Mouse (Mus musculus): ENCODE measurements around the gene Ralb. TPM values are rescaled to one million over a fixed set of nuclear protein-coding genes. Genes with fewer than 3 reads are reported as not detected.

Ralb gene
- 145 and 152 TPM in 2 replicates for polyA plus RNA-seq (2015; fragmentation: Nextera tagmentation; extraction: Ambion mirVana)

GRCm38 (mm10) chr1:119504260-119505062, at the start of gene Ralb:
Gene Ralb, minus strand, starts transcription at chr1:119504794.
- H3K4me3 ChIP-seq (ENCODE audit: low read depth, low read length), result peak within 1 kb of the TSS; percentile 62
- ATAC-seq, result peak; percentile 99
- H3K27me3 ChIP-seq (replicated peaks; ENCODE audit: control insufficient read depth, insufficient read depth, low read length), result no peaks in the 10 kb centered on the region
- WGBS, result under 1% methylated on average over 55 of the region's 57 CpGs
- peaks cover 10% of the 10 kb centered on the region; the same call in 1 of the 2 replicates for H3K36me3 ChIP-seq (ENCODE audit: control insufficient read depth, insufficient read depth)
- peak within 1 kb of the TSS; percentile 68 for H3K9ac ChIP-seq (ENCODE audit: low read depth, low read length)
- peak within 1 kb of the TSS; percentile 67 for H3K4me2 ChIP-seq (replicated peaks; ENCODE audit: low read depth)
- 0 out of 2 replicates have a peak, but pooled peaks cover 10% of the 10 kb centered on the region for H3K4me1 ChIP-seq (replicated peaks; ENCODE audit: control insufficient read depth, insufficient read depth, low read length)
- H3K27ac ChIP-seq (ENCODE audit: low read depth, low read length), result peak within 1 kb of the TSS; percentile 89
- TF ChIP-seq CTCF (IDR thresholded peaks at IDR 0.05; ENCODE audit: low read depth), result no peak
- no peaks in the 10 kb centered on the region for H3K9me3 ChIP-seq (ENCODE audit: control insufficient read depth)

GRCm38 (mm10) chr1:119551651-119552050, 47.1 kb upstream of the Ralb start:
- Histone ChIP-seq H3K9ac (ENCODE audit: low read depth, low read length) (no peak overlapping the region), H3K27ac (ENCODE audit: low read depth, low read length) (no peak overlapping the region), H3K4me2 (replicated peaks; ENCODE audit: low read depth) (no peak overlapping the region), H3K27me3 (replicated peaks; ENCODE audit: control insufficient read depth, insufficient read depth, low read length) (no peaks in the 10 kb centered on the region), H3K4me3 (ENCODE audit: low read depth, low read length) (no peak overlapping the region), H3K9me3 (ENCODE audit: control insufficient read depth) (no peaks in the 10 kb centered on the region), H3K4me1 (replicated peaks; ENCODE audit: control insufficient read depth, insufficient read depth, low read length) (no peaks in the 10 kb centered on the region), H3K36me3 (ENCODE audit: control insufficient read depth, insufficient read depth) (no peaks in the 10 kb centered on the region)
- 96% methylated on average over 1 of the region's 1 CpGs for WGBS
- ATAC-seq, result no peak
- TF ChIP-seq CTCF (IDR thresholded peaks at IDR 0.05; ENCODE audit: low read depth), result no peak

- Histone ChIP-seq H3K4me1 (replicated peaks; ENCODE audit: control insufficient read depth, insufficient read depth, low read length) (no peaks in the 10 kb centered on the region), H3K36me3 (ENCODE audit: control insufficient read depth, insufficient read depth) (no peaks in the 10 kb centered on the region), H3K4me2 (replicated peaks; ENCODE audit: low read depth) (no peak overlapping the region), H3K27me3 (replicated peaks; ENCODE audit: control insufficient read depth, insufficient read depth, low read length) (no peaks in the 10 kb centered on the region), H3K27ac (ENCODE audit: low read depth, low read length) (no peak overlapping the region), H3K9ac (ENCODE audit: low read depth, low read length) (no peak overlapping the region), H3K4me3 (ENCODE audit: low read depth, low read length) (no peak overlapping the region), H3K9me3 (ENCODE audit: control insufficient read depth) (no peaks in the 10 kb centered on the region)
- no peak for TF ChIP-seq CTCF (IDR thresholded peaks at IDR 0.05; ENCODE audit: low read depth)
- no peak for ATAC-seq
- 96% methylated on average over 2 of the region's 2 CpGs for WGBS
Observed at GRCm38 (mm10) chr1:119550064-119550463, 45.5 kb upstream of the Ralb start.

- no peak overlapping the region for H3K27ac ChIP-seq (ENCODE audit: low read depth, low read length)
- no peaks in the 10 kb centered on the region for H3K9me3 ChIP-seq (ENCODE audit: control insufficient read depth)
- WGBS, result 72% methylated on average over 7 of the region's 7 CpGs
- no peak overlapping the region for H3K9ac ChIP-seq (ENCODE audit: low read depth, low read length)
- peak; percentile 59 for ATAC-seq
- H3K4me2 ChIP-seq (replicated peaks; ENCODE audit: low read depth), result no peak overlapping the region
- H3K4me3 ChIP-seq (ENCODE audit: low read depth, low read length), result no peak overlapping the region
- H3K4me1 ChIP-seq (replicated peaks; ENCODE audit: control insufficient read depth, insufficient read depth, low read length), result no peaks in the 10 kb centered on the region
- no peaks in the 10 kb centered on the region for H3K27me3 ChIP-seq (replicated peaks; ENCODE audit: control insufficient read depth, insufficient read depth, low read length)
- TF ChIP-seq CTCF (IDR thresholded peaks at IDR 0.05; ENCODE audit: low read depth), result no peak
- no peaks in the 10 kb centered on the region for H3K36me3 ChIP-seq (ENCODE audit: control insufficient read depth, insufficient read depth)
Observed at GRCm38 (mm10) chr1:119549327-119549689, 44.7 kb upstream of the Ralb start.

- no peaks in the 10 kb centered on the region for H3K4me1 ChIP-seq (replicated peaks; ENCODE audit: control insufficient read depth, insufficient read depth, low read length)
- H3K9ac ChIP-seq (ENCODE audit: low read depth, low read length), result no peak overlapping the region
- no peak overlapping the region for H3K4me2 ChIP-seq (replicated peaks; ENCODE audit: low read depth)
- peak; percentile 47 for ATAC-seq
- no peaks in the 10 kb centered on the region for H3K9me3 ChIP-seq (ENCODE audit: control insufficient read depth)
- H3K4me3 ChIP-seq (ENCODE audit: low read depth, low read length), result no peak overlapping the region
- peak; percentile 97 for TF ChIP-seq CTCF (IDR thresholded peaks at IDR 0.05; ENCODE audit: low read depth)
- H3K27me3 ChIP-seq (replicated peaks; ENCODE audit: control insufficient read depth, insufficient read depth, low read length), result no peaks in the 10 kb centered on the region
- no peak overlapping the region for H3K27ac ChIP-seq (ENCODE audit: low read depth, low read length)
- no peaks in the 10 kb centered on the region for H3K36me3 ChIP-seq (ENCODE audit: control insufficient read depth, insufficient read depth)
- WGBS, result 67% methylated on average over 7 of the region's 7 CpGs
Observed at GRCm38 (mm10) chr1:119548668-119549326, 44.2 kb upstream of the Ralb start.

GRCm38 (mm10) chr1:119546490-119546889, 41.9 kb upstream of the Ralb start:
- H3K36me3 ChIP-seq (ENCODE audit: control insufficient read depth, insufficient read depth), result no peaks in the 10 kb centered on the region; the same call in 1 of the 2 replicates

More at GRCm38 (mm10) chr1:119546490-119546889, 41.9 kb upstream of the Ralb start:
- 78% methylated on average over 3 of the region's 3 CpGs for WGBS
- no peak for ATAC-seq
- Histone ChIP-seq H3K4me2 (replicated peaks; ENCODE audit: low read depth) (no peak overlapping the region), H3K27ac (ENCODE audit: low read depth, low read length) (no peak overlapping the region), H3K4me3 (ENCODE audit: low read depth, low read length) (no peak overlapping the region), H3K9ac (ENCODE audit: low read depth, low read length) (no peak overlapping the region), H3K4me1 (replicated peaks; ENCODE audit: control insufficient read depth, insufficient read depth, low read length) (peaks cover 4% of the 10 kb centered on the region; the same call in 1 of the 2 replicates), H3K9me3 (ENCODE audit: control insufficient read depth) (no peaks in the 10 kb centered on the region), H3K27me3 (replicated peaks; ENCODE audit: control insufficient read depth, insufficient read depth, low read length) (no peaks in the 10 kb centered on the region)
- TF ChIP-seq CTCF (IDR thresholded peaks at IDR 0.05; ENCODE audit: low read depth), result no peak
